Mouse (Mus musculus): ENCODE data around the gene Usp39.

Usp39 gene

DNA sequence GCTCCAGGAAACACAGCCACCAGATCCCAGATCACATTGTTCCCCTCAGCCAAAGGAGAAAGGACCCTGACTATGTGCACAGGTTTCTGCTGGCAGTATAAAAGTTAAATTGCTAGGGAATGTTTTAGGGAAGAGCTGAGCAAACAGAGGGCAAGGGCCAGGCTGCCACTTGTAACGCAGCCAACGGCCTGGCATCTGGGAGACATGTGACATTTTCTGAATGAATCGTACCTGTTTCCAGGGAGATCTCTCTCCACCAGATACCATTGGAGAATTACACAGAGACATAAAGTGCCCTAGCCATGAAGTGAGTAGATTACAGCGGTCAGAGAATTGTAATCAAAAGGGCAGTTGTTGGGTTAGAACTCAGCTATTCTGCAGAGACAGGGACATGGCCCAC is 28.2 kb upstream of the Usp39 start:
- in situ Hi-C loops (cut with MboI; ENCODE audit: unreplicated experiment in 2 of 2): no loop called here

DNA sequence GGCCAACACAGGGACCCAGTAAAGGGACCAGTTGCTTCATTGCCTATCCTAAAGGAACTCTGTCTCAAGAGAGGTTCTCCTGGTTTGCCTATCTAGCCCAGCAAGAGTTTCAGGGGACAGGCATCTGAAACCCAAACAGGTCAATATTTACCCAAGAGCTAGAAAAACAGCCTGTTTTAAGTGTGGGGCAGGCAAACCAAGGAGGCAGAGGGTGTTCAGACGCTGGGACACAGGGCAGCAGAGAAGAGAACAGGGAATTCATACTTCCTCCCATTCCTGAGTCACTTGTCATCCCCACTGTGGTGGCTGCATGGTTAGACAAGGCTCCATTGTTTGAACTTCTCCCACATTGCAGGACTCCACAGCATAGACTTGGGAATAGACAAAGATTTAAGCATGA is 26.6 kb upstream of the Usp39 start:
- in situ Hi-C loops (cut with MboI; ENCODE audit: unreplicated experiment in 2 of 2): no loop called here

DNA sequence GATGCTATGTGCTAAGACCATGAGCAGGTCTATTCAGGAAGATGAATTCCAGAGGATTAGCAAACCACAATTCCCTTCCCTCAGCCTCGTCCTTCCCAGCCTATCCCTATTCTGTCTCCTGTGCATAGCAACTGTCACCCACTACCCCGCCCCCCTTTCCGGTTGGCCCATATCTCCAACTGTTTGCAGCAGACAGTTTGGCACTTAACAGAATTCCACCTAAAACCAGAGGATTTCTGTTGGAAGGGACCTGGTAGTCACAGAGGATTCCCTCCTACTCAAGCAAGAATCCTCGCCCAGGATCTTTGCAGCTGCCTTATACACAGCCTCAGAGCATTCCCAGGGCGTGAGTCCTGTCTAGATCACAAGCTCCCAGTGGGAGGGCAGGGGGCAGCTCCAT is 26.2 kb upstream of the Usp39 start:
- in situ Hi-C loops (cut with MboI; ENCODE audit: unreplicated experiment in 2 of 2): no loop called here

DNA sequence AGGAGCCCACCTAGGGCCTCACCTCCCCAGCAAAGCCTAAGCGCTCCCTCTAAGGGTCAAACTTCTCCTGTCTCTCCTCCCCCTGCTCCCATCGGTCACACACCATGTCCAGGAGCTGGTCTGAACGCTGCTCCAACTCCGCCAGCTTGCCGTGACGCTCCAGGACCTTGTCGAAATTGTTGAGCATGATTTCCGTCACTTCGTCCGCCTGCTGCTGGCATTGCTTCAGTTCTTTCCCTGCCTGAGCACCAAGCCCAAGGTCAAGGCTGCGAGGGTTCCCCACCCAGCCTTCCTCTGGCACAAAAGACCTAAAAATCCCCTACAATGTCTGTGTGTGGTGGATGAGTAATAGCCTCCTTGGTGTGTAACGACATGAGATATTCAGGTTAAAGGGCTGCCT is 25.1 kb upstream of the Usp39 start:
- in situ Hi-C loops (cut with MboI; ENCODE audit: unreplicated experiment in 2 of 2): no loop called here

DNA sequence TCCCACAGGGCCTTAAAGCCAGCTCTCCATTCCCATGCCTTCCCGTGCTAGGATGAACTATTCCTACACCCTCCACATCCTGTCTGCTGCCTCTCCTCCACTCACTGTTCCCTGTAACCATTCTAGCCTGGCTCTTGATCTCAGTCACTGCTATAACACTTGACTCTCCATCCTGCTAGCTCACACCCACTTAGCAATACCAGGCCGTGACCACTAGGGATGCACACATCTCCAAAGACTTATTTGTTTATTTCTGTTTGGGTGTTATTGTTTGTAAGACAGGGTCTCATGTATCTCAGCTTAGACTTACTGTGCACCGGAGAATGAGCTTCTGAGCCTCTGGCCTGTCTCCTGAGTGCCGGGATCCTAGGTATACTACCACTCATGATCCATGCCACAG is 24.6 kb upstream of the Usp39 start:
- in situ Hi-C loops (cut with MboI; ENCODE audit: unreplicated experiment in 2 of 2): loop anchor here in 1 of 2 experiments (5.0 kb wide), 1 partner anchor 38 kb away; no protein-coding TSS in a partner anchor

DNA sequence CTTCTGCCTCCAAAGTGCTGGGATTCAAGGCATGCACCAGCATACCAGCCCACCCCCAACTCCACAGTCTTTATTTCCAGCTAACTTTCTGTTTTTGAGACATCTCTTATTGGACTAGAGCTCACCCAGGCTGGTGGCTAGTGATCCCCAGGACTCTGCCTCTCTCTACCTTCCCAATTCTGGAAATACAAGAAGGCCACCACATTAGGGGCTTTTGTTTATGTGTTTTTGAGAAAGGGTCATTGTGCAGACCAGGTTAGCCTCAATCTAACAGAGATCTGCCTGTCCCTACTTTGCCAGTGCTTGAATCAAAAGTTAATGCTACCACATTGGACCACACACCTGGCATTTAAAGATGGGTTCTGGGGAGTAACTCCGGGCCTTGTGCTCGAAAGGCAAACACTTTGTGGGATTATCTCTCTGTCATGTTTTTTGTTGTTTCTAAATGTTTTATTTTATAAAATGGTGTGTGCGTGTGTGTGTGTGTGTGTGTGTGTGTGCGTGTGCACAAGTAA is 22.5 kb upstream of the Usp39 start:
- in situ Hi-C loops (cut with MboI; ENCODE audit: unreplicated experiment in 2 of 2): loop anchor here in 1 of 2 experiments (5.0 kb wide), 1 partner anchor 40 kb away; no protein-coding TSS in a partner anchor

DNA sequence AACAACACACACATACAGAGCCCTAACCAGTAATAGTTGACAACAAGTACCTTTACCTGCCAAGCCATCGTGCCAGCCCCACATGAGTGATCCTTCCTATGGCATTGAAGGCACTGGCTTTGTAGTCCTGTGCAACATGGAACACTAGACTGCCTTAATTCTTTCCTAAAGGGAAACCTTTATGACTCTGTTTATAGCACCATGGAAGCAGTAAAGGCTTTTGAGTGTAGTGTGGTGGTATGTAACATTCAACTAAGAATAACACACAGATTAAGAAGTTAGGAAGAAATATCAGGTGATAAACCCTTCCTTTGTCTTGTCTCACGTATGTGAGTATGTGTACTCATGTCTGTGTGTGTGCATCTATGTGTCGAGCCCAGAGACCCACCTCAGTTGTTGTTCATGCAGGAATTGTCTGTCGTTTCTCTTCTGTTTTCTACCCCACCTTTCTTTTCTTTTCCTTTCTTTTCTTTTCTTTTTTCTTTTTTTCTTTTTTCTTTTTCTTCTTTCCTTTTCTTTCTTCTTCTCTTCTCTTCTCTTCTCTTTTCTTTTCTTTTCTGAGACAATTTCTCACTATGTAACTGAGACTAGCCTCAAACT is 22.0 kb upstream of the Usp39 start, which contains the start of gene Rnf181:
TSS of gene Rnf181 (minus strand) at position 113 of the 600 bp plus-strand sequence.
- in situ Hi-C loops (cut with MboI; ENCODE audit: unreplicated experiment in 2 of 2): loop anchor here in 1 of 2 experiments (5.0 kb wide), 1 partner anchor 40 kb away; no protein-coding TSS in a partner anchor

DNA sequence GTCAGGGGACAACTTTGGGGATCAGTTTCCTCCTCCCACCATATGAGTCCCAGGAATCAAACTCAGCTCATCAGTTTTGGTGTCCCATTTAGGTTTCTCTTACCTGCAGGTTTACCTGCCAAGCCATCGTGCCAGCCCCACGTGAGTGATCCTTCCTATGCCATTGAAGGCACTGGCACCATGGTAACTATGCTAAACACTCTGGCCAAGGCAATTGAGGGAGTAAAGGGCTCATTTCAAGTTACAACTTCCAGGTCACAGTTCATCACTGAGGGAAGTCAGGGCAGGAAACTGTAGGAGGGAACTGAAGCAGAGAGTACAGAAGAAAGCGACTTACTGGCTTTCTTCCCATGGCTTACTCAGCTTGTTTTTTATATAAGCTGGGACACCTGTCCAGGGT is 21.3 kb upstream of the Usp39 start:
- in situ Hi-C loops (cut with MboI; ENCODE audit: unreplicated experiment in 2 of 2): loop anchor here in 1 of 2 experiments (5.0 kb wide), 1 partner anchor 41 kb away; no protein-coding TSS in a partner anchor

DNA sequence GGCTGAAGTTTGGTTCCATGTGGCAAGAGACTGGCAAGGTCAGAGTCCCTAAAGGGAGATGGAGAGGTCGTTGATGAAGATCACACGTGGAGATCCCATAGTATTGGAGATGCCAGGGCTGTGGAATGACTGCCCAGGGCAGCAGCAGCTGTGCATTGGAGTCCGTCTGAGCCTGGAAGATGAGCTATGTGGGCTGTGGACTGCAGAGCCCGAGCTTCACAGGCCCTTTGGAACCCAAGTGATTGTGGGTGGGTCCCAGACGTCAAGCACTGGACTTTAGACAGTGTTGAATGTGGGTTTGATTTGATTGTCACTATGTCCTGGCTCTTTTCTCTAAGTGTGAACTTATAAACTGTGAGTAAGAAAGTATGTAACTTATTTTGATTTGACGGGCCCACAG is 20.0 kb upstream of the Usp39 start:
- in situ Hi-C loops (cut with MboI; ENCODE audit: unreplicated experiment in 2 of 2): loop anchor here in 1 of 2 experiments (5.0 kb wide), 1 partner anchor 42 kb away; no protein-coding TSS in a partner anchor

DNA sequence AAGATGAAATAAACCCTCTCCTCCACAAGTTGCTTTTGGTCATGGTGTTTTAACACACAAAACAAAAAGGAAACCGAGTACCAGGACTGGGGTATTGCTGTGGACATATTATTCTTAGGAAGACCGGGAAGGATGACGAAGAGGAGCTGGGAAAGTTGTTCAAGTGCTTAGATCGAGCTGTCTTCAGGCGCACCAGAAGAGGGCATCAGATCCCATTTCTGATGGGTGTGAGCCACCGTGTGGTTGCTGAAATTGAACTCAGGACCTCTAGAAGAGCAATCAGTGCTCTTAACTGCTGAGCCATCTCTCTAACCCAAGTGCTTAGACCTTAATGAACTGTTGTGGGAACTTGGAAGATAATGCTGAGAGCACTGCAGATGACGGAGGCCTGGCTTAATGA is 19.0 kb upstream of the Usp39 start:
- in situ Hi-C loops (cut with MboI; ENCODE audit: unreplicated experiment in 2 of 2): no loop called here

DNA sequence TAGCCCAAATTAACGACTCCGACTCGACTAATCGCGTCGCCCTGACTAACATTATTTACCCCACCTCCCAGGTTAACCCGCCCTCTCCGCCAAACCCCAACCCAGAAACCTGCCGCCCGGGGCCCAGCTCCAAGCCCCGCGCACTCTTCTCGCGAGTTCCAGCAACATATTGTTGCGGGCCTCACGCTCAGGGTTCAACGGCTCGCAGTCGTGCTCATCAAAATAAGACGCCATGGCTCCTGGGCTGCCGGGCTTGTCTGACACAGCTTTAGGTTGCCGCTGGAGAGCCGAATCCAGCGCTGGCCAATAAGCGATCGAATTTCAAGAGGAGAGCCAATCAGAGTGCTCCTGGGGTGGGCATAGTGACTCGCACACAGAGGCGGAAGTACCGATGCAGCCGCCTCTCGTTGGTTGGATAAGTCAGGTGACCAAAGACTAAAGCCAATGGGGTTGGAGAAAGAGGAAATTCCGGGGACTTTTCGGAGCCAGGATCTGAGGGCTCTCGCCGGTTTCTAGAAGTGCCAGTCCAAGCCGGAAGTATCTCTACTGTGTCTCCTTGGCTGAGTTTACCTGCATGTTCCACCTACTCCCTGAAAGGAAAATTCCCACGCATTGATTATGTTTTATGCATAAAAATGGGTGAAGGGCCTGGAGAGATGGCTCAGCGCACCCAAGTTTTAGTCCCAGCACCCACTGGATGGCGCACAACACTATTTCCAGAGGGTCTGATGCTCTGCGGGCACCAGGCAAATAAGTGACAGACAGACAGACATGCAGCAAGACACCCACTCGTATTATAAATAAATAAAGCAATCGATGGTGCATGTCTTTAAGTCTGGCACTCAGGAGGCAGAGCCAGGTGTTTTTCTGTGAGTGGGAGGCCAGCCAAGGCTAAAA is 17.4 kb upstream of the Usp39 start:
- in situ Hi-C loops (cut with MboI; ENCODE audit: unreplicated experiment in 2 of 2): no loop called here

DNA sequence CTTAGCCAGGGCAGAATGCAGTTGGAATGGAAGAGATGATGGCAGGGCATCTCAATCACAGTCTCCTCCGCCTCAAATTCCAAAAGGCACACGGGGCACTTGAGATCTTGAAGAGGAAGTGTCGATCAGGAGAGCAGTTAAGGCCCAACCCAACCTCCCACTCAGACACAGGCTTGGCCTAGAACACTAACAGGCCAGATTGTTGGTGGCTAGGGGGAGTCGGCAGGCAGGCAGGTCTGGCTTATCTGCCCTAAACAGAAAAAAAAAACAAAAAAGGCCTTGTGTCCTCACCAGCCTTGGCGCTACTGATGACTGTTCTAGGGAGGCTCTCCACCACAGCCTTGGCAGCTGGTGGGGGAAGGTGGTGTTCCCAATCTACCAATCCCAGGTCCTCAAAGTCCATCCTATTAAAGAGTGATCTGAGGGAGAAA is 16.2 kb upstream of the Usp39 start:
- in situ Hi-C loops (cut with MboI; ENCODE audit: unreplicated experiment in 2 of 2): no loop called here

DNA sequence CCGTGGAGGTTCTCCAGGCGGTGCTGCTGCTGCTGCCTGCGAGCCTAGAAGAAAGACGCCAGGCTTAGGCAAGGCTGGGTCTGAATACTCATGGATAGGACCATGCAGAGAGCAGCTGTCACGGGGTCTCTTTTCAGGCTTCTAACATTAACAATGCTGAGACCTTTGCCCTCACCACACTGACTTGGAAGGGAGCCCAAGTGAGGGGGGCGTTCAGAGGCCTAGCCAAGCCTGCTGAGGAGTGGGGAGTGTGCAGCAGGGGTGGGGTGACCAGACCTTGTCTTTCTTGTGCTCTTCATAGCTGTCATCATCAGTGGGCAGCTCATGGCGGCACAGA is 15.6 kb upstream of the Usp39 start:
- in situ Hi-C loops (cut with MboI; ENCODE audit: unreplicated experiment in 2 of 2): no loop called here

DNA sequence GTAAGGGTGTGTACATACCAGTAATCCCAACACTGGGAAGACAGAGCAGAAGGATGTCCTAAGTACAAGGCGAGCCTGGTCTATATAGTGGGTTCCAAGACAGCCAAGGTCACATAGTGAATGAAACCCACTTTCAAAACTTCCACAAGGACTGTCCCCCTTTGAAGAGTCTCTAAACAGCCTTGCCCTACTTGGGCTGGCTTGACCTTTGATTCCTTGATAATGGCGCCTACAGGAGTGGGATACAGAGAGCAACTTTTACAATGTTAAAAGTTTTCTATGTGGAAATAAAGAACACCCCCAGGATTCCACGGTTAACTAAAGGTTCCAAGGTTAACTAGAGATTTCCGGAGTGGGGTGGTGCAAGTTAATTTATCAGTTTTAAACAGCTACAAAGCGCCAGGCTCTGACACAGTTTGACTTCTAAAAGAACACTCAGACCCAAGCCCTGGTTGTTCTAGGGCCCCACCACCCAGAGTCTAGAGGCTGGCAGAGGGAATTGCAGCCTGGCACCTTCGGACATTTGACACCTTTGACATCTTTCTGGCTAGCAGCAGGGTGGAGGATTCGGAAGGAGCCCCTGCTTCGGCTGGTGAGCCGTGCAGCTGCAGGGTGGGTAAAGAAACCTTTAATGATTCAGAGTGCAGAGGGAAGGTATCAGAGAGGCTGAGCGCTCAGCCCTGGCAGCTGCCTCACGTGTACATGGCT is 15.1 kb upstream of the Usp39 start:
- in situ Hi-C loops (cut with MboI; ENCODE audit: unreplicated experiment in 2 of 2): no loop called here

DNA sequence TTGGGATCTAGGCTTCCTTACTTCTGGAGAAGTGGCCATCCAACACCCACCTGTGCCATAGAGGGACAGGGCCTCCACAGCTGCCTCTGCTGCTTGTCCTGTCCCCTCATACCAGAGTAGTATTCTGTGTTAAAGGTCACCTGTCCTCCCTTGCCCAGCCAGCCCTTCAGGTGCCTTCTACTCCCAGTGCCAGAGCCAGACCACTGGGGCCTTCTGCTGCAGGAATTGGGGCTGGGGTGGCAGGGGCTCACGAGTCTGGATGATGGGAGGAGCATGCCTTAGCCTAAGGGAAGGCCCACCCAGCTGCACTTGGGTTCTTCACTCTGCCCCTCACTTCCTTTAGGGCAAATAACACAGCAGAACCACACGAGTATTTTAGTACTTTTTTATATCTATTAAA is 14.4 kb upstream of the Usp39 start:
- in situ Hi-C loops (cut with MboI; ENCODE audit: unreplicated experiment in 2 of 2): no loop called here

DNA sequence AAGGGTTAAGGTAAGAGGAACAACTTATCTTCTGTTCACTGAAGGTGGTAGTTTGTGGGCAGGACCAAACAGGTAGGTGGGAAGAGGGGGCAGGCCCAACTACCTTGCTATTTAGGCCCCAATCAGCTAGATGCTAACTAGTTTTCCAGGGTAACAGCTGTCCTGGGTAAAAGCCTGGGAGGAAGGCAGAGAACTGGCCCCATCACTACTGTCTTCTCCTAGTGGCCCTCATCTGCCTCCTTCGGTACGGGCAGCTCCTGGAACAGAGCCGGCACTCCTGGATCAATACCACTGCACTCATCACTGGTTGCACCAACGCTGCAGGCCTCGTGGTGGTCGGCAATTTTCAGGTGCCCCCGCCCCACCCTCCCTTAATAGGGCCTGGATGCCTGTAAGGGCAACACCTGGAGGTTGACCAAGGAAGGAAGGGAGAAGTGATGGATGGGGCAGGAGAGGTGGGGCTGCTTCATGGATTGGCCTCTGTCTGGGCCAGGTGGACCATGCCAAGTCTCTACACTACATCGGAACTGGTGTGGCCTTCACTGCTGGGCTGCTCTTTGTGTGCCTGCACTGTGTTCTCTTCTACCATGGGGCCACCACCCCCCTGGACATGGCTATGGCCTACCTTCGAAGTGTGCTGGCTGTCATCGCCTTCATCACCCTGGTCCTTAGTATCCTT is 13.2 kb upstream of the Usp39 start:
- in situ Hi-C loops (cut with MboI; ENCODE audit: unreplicated experiment in 2 of 2): no loop called here

DNA sequence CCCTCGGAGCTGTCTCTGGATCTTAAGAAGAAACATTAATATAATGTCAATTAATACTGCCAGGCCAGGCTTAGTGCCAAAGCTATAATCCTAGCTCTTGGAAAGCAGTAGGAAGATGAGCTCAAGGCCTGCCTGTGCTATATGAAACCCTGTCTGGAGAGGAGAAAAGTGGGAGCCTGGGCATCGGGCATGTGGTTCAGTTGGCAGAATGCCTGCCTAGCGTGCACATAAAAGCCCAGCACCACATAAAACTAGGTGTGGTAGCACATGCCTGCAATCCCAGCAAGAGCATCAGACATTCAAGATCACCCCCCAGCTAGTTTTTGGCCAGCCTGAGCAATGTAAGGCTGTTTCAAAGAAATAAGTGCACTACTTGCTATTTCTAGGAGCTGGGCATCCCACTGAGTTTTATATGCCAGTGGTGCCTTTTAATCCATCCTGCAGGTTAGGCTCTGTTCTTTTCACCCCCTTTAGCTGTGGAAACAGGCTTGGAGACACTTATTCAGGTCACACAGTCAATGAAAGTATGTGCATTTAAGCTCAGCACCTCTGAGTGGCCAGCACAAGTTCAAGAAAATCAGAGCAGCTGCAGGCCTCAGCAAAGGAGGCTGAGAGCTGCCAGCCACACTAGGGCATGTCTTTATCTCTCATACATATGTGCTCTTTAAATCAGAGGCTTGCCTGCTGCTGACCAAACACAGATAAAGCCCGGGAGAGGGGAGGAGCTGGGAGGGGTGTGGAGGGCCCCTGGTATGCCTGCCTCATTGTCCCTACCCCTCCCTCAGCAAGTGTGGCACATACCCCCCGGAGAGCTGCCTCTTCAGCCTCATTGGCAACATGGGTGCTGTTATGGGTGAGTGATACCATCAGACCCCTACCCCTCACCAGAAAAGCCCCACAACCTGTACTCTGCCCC is 12.4 kb upstream of the Usp39 start:
- in situ Hi-C loops (cut with MboI; ENCODE audit: unreplicated experiment in 2 of 2): no loop called here

DNA sequence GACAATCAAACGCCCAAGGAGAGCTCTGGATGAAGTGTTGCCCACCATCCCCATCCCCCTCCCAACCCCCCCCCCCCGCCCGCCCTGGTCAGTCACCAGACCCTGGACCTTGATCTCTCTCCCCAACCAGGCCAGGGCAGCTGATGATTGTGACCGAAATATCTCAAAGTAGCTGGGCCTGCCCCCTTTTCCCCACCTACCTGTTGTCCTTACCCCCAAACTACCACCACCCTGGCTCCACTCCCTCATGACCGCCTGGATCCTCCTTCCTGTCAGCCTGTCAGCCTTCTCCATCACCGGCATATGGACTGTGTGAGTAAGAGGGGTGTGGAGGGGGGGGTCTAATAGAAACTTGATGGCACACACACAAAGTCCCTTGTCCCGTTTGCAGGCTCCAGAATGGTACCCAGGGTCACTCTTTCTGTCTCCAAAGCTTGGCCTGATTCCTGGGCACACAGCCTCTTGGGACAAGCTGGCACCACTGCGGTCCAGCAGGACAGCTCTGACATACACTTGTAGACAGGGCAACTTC is 11.1 kb upstream of the Usp39 start:
- in situ Hi-C loops (cut with MboI; ENCODE audit: unreplicated experiment in 2 of 2): no loop called here
